Mouse (Mus musculus) left cerebral cortex, adult 9 months (tissue): ENCODE measurements around the gene Cdca8.

Source experiments
- DNase-seq, 2 experiments: peaks; one replicate each; pipeline ENCODE4 v3.0.0; 2022; ENCODE audit warnings: low spot score in 2 of 2

Gene Cdca8

GRCm38 (mm10) chr4:124880599-124880998 is 58.5 kb downstream of the Cdca8 start, which contains the start of gene Epha10:
Gene Epha10, plus strand, starts transcription at chr4:124880899.
- DNase-seq, result no peak

DNA sequence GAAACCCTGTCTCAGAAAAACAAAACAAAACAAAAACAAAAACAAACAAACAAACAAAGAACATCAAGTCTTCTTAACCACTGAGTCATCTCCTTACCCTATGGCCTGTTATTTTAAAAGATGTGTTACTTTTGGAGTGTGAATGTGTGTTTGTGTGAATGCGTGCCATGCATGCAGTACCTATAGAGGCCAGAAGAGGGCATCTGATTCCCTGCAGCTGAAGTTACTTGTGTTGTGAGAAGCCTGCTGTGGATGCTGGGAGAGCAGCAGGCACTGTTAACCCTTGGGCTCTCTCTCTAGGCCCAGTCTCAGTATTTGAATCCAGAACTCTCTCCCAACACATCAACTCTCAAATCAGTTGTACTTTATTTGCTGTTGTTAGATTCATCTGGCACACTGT is 66.4 kb downstream of the Cdca8 start:
- no peak for DNase-seq
